Mouse (Mus musculus) telencephalon, adult 2 months (tissue): Measurements from ENCODE around the gene Hhipl1.
A peak's percentile ranks its signal among the peaks of the same experiment; 100 is the strongest.

Source experiments
- DNase-seq: peaks from one replicate; pipeline ENCODE4 v3.0.0-alpha.2; 2011; ENCODE audit warnings: low read depth, low spot score

The Hhipl1 gene

DNA sequence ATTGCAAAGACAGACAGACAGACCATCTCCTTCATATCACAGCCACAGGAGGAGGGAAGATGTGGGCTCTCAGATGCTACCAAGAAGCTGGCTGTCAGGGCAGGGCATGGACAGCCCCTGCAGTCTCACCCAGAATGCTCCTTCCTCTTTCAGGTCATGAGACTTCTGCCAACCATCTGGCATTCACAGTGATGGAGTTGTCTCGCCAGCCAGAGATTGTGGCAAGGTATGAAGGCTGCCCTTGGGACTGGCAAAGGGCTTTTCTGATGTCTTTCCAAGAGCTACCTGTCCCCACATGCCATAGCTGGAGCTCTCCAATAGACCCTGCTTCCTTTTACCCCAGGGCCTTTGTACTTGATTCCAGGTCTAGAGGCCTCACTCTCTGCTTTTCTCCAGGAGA, 49.2 kb downstream of the Hhipl1 start:
- no peak for DNase-seq

DNA sequence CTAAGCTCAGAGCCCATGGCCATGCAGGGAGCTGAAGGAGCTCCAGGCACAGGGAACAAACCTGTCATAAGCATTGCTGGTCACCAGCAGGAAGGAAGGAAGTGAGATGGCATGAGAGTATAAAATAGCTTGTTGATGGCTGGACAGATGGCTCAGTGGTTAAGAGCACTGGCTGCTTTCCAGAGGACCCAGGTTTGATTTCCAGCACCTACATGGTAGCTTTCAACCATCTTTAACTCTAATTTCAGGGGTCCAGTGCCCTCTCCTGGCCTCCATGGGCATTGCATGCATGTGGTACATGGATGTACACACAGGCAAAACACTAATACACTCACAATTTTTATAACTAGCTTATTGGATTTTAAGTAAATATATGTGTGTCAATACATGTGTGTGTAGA, 49.9 kb downstream of the Hhipl1 start:
- DNase-seq, result no peak

DNA sequence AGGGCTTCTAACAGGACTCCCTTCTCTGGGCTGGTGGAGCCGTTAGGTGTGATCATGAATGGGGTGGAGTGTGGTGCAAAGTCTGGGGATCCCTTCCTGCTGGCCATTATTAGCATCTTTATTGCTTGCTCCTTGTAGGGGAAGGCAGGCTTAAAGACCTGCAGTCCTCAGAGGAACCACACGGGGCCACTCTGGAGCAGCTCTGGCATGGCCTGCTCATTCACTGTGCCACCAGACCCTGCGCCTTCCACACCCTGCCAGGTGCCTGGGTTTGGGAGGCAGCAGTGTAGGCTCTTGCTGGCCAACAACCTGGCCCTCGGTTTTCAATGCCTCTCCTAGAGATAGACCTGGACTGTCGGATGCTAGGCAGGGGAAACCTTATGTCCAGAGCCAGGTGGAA, 57.7 kb downstream of the Hhipl1 start:
- peak; percentile 47 for DNase-seq

GRCm38 (mm10) chr12:108365340-108365739, 59.3 kb downstream of the Hhipl1 start:
- no peak for DNase-seq

DNA sequence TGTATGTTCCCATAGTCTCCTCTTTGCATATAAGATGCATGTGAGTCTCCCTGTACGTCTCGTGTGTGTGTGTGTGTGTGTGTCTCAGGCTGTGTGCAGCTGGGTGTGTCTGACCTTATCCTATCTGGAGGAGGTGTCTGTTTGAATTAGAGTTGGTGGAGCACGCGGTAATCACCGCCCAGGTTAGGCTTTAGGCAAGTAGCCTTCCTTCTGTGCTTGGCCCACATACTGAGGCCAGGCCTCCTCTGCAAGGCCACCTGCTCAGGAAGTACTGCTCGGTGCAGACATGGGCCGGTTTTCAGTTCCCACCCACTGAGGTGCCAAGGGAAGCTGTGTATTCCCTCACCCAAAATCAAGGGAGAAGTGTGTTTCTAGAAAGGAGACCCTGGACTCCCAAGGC, 59.8 kb downstream of the Hhipl1 start:
- DNase-seq, result no peak

GRCm38 (mm10) chr12:108367909-108368308, 61.8 kb downstream of the Hhipl1 start:
- no peak for DNase-seq

- no peak for DNase-seq
Observed at GRCm38 (mm10) chr12:108368921-108369320, 62.9 kb downstream of the Hhipl1 start.

GRCm38 (mm10) chr12:108370596-108371428, 64.7 kb downstream of the Hhipl1 start, which contains the start of gene Eml1:
Gene Eml1, plus strand, starts transcription at chr12:108370957.
- no peak for DNase-seq

DNA sequence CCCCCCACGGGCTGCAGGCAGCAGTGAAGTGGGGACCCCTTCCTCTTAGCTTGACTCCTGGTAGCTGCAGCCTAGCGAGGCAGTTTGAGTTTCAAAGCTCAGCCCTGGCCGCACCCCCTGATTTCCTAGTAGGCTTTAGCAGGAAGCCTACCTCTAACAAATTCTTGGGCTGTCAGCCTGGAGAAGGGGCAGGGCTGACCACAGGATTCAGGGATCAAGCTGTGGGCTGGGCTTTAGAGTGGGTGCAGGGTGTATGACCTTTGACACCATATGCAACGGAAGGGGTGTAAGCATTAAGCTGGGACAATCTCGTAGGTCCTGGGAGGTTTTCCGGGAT, 65.3 kb downstream of the Hhipl1 start:
- no peak for DNase-seq

GRCm38 (mm10) chr12:108372241-108372640, 66.2 kb downstream of the Hhipl1 start:
- DNase-seq, result no peak

GRCm38 (mm10) chr12:108373611-108374010, 67.5 kb downstream of the Hhipl1 start:
- no peak for DNase-seq

DNA sequence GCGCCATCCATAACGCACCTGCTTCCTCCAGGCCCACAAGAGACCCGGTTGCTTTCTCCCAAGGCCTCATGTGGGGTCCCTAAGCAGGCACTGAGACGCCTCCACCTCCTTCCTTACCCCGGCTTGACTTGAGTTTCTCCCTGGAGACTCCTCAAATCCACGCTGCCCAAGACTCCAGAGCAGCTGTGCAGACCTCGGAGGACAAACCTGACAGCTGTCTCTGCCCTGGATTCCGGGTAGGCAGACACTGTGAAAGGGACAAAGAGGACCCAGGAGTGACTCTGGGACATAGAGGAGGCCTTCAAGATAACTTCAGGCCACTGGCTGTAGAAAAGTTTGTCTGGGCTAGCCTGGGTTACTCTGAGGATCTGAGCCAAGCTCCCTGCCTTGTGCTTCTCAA, 68.6 kb downstream of the Hhipl1 start:
- DNase-seq, result no peak

- peak; percentile 39 for DNase-seq
Observed at GRCm38 (mm10) chr12:108378379-108379133, 72.5 kb downstream of the Hhipl1 start.
